Mouse (Mus musculus): ENCODE data around the gene Ccl3.

- no peak for TF ChIP-seq CTCF (IDR thresholded peaks at IDR 0.05)
- TF ChIP-seq POLR2A (IDR thresholded peaks at IDR 0.05; ENCODE audit: insufficient read depth, low read depth, low read length) = no peak
- no peak for TF ChIP-seq EP300 (IDR thresholded peaks at IDR 0.05; ENCODE audit: insufficient read depth, low read depth, low read length)
These were observed 5.5 kb upstream of the Ccl3 start for GRCm38 (mm10) chr11:83654606-83655005.

All from heart, adult 2 months (tissue).